Mouse (Mus musculus) thymus, postnatal 4 days (tissue): ENCODE data around the gene Arhgef6.

Experiments used
- DNase-seq: peaks from one replicate; pipeline ENCODE4 v3.0.0; 2021

Gene Arhgef6

GRCm38 (mm10) chrX:57183359-57183758, 155.2 kb downstream of the Arhgef6 start:
- DNase-seq, result no peak

- no peak for DNase-seq
Measured at GRCm38 (mm10) chrX:57182470-57182869, 156.1 kb downstream of the Arhgef6 start.
